ENCODE assay signal across 13 mouse cellular contexts in the genomic region with DNA sequence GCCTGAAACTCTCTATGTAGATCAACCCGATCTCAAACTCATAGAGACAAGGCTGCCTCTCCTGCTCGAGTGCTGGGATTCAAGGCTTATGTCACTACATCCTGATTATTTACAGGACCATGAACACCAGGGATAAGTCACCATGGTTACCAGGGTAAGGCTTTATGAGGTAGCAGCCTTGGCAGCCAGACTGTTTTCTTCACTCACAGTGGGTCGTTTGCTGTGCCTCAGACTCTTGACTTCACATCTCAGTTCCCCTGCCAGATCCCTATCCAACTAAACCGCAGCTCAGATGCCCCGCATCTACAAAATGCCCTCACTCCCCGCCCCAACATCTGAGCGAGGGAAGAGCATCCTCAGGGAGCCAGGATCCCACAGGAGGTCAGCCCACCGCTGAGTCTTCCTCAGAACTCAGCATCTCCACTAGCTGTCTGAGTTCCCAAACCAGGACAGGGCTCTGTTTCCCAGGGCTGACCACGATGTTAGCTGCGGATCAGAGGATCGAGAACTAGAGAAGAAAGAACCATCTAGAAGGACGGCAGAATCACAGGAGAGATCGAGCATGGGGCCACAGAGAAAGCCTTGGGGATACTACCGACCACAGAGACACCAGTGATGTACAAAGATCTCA. TPM values are rescaled to one million over a fixed set of nuclear protein-coding genes. Genes with fewer than 3 reads are reported as not detected.
A peak's percentile ranks its signal among the peaks of the same experiment; 100 is the strongest.
DNase-seq lines count a peak whose midpoint lies in the region; ATAC-seq and TF ChIP-seq lines count a peak whose summit lies in the region.
"Had no signal": no experiment of that assay in that cellular context is flagged by ENCODE, and none has a peak within 500 bp of the region (broad histone marks: within the 10 kb centered on the region; RNA-seq: fewer than 3 reads in every experiment).

No protein-coding gene starts in this region.

- H3K27me3 ChIP-seq in cerebellum, adult 2 months (ENCODE audit: control insufficient read depth, insufficient read depth, low read length): no peaks in the 10 kb centered on the region; the same call in 1 of the 2 replicates
- no peaks in the 10 kb centered on the region; the same call in 1 of the 2 replicates for H3K27me3 ChIP-seq in forebrain, embryonic 12.5 days
- peaks cover 31% of the 10 kb centered on the region for H3K27me3 ChIP-seq in midbrain, embryonic 10.5 days (ENCODE audit: low read depth, poor library complexity, severe bottlenecking)

- WGBS in cerebellum, adult 2 months: 40% methylated on average over 14 of the region's 14 CpGs
- WGBS in forebrain, embryonic 12.5 days: 34% methylated on average over 14 of the region's 14 CpGs
- WGBS in midbrain, embryonic 10.5 days: 44% methylated on average over 14 of the region's 14 CpGs

- peak; percentile 23 to 46 for DNase-seq in cerebellum, adult 2 months
- DNase-seq in cerebellum, adult 9-11 months: no peak
- DNase-seq in R1 (ENCODE audit: low read depth, low spot score): peak; percentile 21
- peak; percentile 53 for DNase-seq in midbrain, embryonic 10.5 days (ENCODE audit: low spot score)
- DNase-seq: kidney, adult 11 months; liver, embryonic 13.5 days; thymus, postnatal 4 days had no signal

- no peak for TF ChIP-seq CTCF in cerebellum, adult 2 months (IDR thresholded peaks at IDR 0.05; ENCODE audit: borderline replicate concordance, insufficient read depth, low read depth, low read length)

- peak overlapping the region; percentile 26; the same call in 1 of the 2 replicates for H3K4me2 ChIP-seq in forebrain, embryonic 12.5 days
- H3K4me2 ChIP-seq: heart, embryonic 13.5 days; liver, embryonic 13.5 days had no signal

- no peaks in the 10 kb centered on the region for H3K36me3 ChIP-seq in forebrain, embryonic 12.5 days (replicated peaks)
- H3K36me3 ChIP-seq in midbrain, embryonic 10.5 days: no peaks in the 10 kb centered on the region
- H3K36me3 ChIP-seq: G1E; heart, embryonic 13.5 days; liver, embryonic 13.5 days had no signal

- no peak for TF ChIP-seq POLR2A in cerebellum, adult 2 months (IDR thresholded peaks at IDR 0.05; ENCODE audit: borderline replicate concordance, insufficient read depth, low read length)

- no peaks in the 10 kb centered on the region for H3K9me3 ChIP-seq in forebrain, embryonic 12.5 days
- no peaks in the 10 kb centered on the region for H3K9me3 ChIP-seq in midbrain, embryonic 10.5 days (replicated peaks)
- H3K9me3 ChIP-seq: heart, embryonic 13.5 days; liver, embryonic 13.5 days had no signal

- no peak overlapping the region for H3K27ac ChIP-seq in cerebellum, adult 2 months (ENCODE audit: insufficient read depth, low read length)
- peak overlapping the region; percentile 98 for H3K27ac ChIP-seq in forebrain, embryonic 12.5 days
- peak overlapping the region; percentile 95 for H3K27ac ChIP-seq in midbrain, embryonic 10.5 days (replicated peaks)
- H3K27ac ChIP-seq: liver, embryonic 13.5 days had no signal

- H3K4me3 ChIP-seq in cerebellum, adult 2 months (replicated peaks; ENCODE audit: insufficient read depth, low read depth, low read length): no peak overlapping the region
- no peak overlapping the region for H3K4me3 ChIP-seq in forebrain, embryonic 12.5 days (replicated peaks)
- 0 out of 2 replicates have a peak overlapping the region, but pooled peaks have one; percentile 9 for H3K4me3 ChIP-seq in midbrain, embryonic 10.5 days
- H3K4me3 ChIP-seq: heart, embryonic 13.5 days; liver, embryonic 13.5 days had no signal

- peaks cover 34% of the 10 kb centered on the region for H3K4me1 ChIP-seq in cerebellum, adult 2 months (ENCODE audit: control insufficient read depth, insufficient read depth, low read length)
- H3K4me1 ChIP-seq in forebrain, embryonic 12.5 days: peaks cover 43% of the 10 kb centered on the region
- H3K4me1 ChIP-seq in midbrain, embryonic 10.5 days: peaks cover 44% of the 10 kb centered on the region

- ATAC-seq in forebrain, embryonic 12.5 days (ENCODE audit: low FRiP score): peak; percentile 25
- no peak for ATAC-seq in erythroblast, adult 5-6 weeks (replicated peaks; ENCODE audit: low FRiP score, poor library complexity, severe bottlenecking)
- ATAC-seq in megakaryocyte, adult 5-6 weeks (ENCODE audit: poor library complexity, severe bottlenecking): no peak
- ATAC-seq in megakaryocyte-erythroid progenitor cell, adult 5-6 weeks (replicated peaks; ENCODE audit: low FRiP score, low TSS enrichment, poor library complexity, severe bottlenecking): no peak

- H3K9ac ChIP-seq in forebrain, embryonic 12.5 days: peak overlapping the region; percentile 29; the same call in 1 of the 2 replicates
- H3K9ac ChIP-seq: heart, embryonic 13.5 days; liver, embryonic 13.5 days had no signal

RNA-seq across cellular contexts. Expression of gene Tex26, which starts 2.3 kb away (rescaled TPM):
- polyA plus RNA-seq in cerebellum, adult 2 months (2012; rRNA removed): 0.30 and 0.34 TPM in 2 replicates
- polyA plus RNA-seq in forebrain, embryonic 12.5 days (2016; fragmentation: Nextera tagmentation; extraction: Ambion mirVana): 2.0 and 2.9 TPM in 2 replicates
- polyA plus RNA-seq in midbrain, embryonic 10.5 days (2016; fragmentation: Nextera tagmentation; extraction: Ambion mirVana): 1.0 and 1.3 TPM in 2 replicates
- not detected in 2 replicates for total RNA-seq in erythroblast, adult 5-6 weeks (2015; ENCODE audit: low replicate concordance)
- not detected in 2 replicates for total RNA-seq in erythroblast, adult 5-6 weeks (2017; ENCODE audit: low replicate concordance)
- total RNA-seq in megakaryocyte, adult 5-6 weeks (2015): not detected in 2 replicates
- total RNA-seq in megakaryocyte, adult 5-6 weeks (2017): not detected in 2 replicates
- not detected in 2 replicates for total RNA-seq in megakaryocyte-erythroid progenitor cell, adult 5-6 weeks (2014; fragmentation: Nextera tagmentation)
- total RNA-seq in megakaryocyte-erythroid progenitor cell, adult 5-6 weeks (2017): not detected in 2 replicates
- polyA plus RNA-seq: G1E had no signal

RNA-seq across cellular contexts. Expression of gene Medag, which starts 30.2 kb away (rescaled TPM):
- polyA plus RNA-seq in cerebellum, adult 2 months (2012; rRNA removed): 14.2 and 14.7 TPM in 2 replicates
- 1.2 and 1.3 TPM in 2 replicates for polyA plus RNA-seq in forebrain, embryonic 12.5 days (2016; fragmentation: Nextera tagmentation; extraction: Ambion mirVana)
- 0.32 and 0.57 TPM in 2 replicates for polyA plus RNA-seq in midbrain, embryonic 10.5 days (2016; fragmentation: Nextera tagmentation; extraction: Ambion mirVana)
- total RNA-seq in erythroblast, adult 5-6 weeks (2015; ENCODE audit: low replicate concordance): not detected in 2 replicates
- total RNA-seq in erythroblast, adult 5-6 weeks (2017; ENCODE audit: low replicate concordance): not detected in 2 replicates
- not detected in 2 replicates for total RNA-seq in megakaryocyte, adult 5-6 weeks (2015)
- not detected in 2 replicates for total RNA-seq in megakaryocyte, adult 5-6 weeks (2017)
- total RNA-seq in megakaryocyte-erythroid progenitor cell, adult 5-6 weeks (2014; fragmentation: Nextera tagmentation): not detected in 2 replicates
- not detected in 2 replicates for total RNA-seq in megakaryocyte-erythroid progenitor cell, adult 5-6 weeks (2017)
- polyA plus RNA-seq: G1E had no signal
